Mouse (Mus musculus): ENCODE data around the gene Ppp2r3d.
A peak's percentile ranks its signal among the peaks of the same experiment; 100 is the strongest.
"Not testable (repeated sequence)": the region's sequence is repeated elsewhere in the genome, so short reads cannot be mapped to it uniquely, and the experiment has no call there.

The Ppp2r3d gene

DNA sequence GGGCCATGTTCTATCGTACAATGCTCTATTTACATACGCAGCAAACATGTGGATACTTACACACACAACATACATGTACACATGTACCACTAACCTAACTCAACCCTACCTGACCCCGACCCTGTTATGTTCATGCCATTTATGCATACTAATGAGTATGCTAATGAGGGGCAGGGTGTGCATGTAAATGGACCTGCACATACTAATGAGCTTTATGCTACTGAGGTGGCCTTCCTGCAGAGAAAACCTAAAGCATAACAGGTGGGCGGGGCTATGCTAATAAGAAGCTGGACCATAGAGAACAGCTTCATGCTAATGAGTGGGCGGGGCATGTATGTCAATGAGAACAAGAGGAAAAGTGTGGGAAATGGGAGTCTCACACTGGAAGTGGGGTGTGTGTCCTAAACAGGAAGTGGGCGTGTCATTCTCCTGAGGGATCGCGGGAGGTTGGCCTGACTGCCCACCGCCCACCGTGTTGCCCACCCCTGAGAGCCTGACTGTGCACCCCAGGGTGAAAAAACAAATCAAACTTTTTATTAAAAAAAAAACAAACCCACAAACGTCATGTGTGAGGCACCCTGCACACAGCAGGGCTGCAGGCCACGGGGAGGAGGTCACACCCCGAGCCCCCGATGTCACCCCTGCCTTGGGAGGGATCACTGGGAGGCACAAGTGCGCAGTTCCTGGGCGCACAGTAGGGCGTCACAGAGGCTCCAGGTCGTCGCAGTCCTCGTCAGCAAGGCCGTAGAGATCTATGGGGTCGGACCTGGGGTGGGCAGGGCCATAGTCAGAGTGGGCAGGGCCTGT, at the start of gene Ppp2r3d:
Ppp2r3d (minus strand) TSS at position 803 of the 807 bp plus-strand sequence.
- DNase-seq (ENCODE audit: extremely low spot score) = no peak

DNA sequence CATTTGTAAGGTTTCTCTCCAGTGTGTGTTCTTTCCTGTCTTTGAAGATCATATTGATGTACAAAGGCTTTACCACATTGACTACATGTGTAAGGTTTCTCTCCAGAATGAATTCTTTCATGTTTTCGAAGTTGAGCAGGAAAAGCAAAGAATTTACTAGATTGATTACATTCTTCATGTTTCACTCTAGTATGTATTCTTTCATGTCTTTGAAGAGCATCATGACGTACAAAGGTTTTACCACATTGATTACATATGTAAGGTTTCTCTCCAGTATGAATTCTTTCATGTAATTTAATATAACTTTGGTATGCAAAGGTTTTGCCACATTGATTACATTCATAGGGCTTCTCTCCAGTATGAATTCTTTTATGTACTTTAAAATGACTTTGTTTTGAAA, 17.0 kb upstream of the Ppp2r3d start, which contains the start of gene Gm21836:
Gm21836 (minus strand) TSS at position 101 of the 400 bp plus-strand sequence.
- DNase-seq (ENCODE audit: extremely low spot score) = not testable (repeated sequence)

DNA sequence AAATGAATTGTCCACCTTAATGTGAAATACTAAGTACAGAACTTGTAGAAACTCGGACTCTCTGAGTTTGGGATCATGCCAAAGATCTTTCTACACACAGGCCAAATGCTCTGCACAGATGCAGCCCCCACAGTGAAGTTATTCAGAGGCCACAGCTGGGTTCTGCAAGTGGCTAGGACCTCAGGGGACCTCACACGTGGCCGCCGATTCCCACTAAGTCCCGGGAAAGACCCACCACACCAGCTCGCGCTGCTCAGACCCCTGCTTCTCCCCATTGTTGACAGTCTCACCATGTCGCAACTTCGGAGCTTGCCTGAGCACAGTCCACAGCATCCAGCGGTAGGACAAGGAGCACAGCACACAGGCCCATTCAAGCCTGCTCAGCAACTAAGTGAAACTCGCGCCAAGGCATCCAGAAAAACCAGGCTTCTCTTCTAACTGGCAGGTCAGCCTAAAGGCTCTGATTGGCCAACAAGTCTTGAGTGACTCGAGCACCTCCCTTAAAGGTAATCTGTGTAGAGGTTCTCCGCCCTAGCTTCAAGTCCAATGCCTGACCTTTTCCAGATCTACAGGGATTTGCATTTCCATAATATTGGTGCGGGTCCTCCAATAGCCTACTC, 3.8 kb upstream of the Ppp2r3d start:
- DNase-seq (ENCODE audit: extremely low spot score) = not testable (repeated sequence)

DNA sequence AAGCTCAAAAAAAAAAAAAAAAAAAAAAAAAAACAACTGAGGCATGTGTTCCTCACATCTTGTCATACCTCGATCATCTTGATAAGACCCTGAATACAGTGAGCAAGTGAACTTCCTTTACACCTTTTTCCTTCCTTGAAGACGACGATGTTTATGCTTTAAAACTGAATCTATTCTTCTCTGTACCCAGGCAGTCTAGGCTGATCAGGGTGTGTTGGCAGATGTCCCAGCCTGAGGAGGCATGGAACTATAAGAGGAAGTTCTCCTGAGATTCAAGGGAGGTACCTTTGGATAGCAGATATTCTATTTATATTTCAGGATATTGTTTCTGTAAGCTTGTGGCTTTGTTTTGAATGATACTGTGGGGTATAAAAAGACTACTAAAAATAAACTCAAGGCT, 1.4 kb upstream of the Ppp2r3d start:
- DNase-seq (ENCODE audit: extremely low spot score) = no peak

DNA sequence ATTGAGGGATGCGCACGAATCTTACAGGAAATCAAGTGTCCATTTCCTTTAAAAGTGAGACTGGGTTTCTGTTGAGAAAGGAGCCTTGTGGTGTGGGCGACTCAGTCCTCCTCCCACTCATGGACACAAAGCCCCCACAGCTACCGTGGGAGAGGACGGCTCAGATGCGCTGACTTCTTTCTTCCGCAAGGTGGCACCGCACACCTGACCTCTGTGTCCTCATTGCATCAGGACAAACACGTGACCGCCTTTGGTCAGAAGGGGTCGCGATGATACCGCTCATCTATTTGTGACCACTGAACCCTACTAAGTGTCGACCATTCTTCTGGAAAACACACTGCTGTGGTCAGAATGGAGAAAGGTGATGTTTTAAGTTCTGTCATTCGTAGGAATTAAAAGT, 1.0 kb downstream of the Ppp2r3d start:
- no peak for DNase-seq (ENCODE audit: extremely low spot score)

DNA sequence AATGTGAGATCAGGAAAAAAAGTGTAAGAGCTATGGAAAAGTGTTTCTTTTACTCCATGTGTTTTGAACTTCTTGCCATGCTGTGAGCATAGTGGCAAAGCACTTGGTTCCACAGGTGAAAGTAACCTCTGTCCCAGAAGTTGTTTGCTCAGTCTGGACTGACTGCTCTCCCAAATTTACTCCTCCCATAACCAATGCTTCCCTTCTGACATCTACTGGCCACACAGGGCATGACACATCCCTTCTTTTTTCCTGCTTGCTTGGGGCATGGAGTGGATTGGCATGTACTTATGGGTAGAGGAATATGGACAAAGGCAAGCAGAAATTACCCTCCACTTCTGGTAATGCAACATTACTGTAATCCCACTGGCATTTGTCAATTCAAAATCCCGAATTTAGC, 20.1 kb downstream of the Ppp2r3d start:
- DNase-seq (ENCODE audit: extremely low spot score) = peak; percentile 53

DNA sequence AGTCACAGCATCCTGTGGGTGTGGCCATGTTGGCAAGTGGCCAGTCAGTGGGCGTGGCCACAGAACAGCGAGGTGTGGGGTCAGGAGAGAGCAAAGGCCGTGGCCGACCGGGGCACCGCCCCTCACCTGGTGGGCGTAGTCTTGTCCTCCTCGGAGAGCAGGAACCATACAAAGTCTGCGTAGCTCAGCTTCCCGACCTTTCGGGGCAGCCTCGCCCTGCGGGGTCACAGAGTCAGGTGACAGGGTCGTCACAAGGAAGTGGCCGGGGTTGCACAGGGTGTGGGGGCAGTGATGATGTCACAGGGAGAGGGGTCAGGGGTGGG, 34.2 kb downstream of the Ppp2r3d start:
- no peak for DNase-seq (ENCODE audit: extremely low spot score)

DNA sequence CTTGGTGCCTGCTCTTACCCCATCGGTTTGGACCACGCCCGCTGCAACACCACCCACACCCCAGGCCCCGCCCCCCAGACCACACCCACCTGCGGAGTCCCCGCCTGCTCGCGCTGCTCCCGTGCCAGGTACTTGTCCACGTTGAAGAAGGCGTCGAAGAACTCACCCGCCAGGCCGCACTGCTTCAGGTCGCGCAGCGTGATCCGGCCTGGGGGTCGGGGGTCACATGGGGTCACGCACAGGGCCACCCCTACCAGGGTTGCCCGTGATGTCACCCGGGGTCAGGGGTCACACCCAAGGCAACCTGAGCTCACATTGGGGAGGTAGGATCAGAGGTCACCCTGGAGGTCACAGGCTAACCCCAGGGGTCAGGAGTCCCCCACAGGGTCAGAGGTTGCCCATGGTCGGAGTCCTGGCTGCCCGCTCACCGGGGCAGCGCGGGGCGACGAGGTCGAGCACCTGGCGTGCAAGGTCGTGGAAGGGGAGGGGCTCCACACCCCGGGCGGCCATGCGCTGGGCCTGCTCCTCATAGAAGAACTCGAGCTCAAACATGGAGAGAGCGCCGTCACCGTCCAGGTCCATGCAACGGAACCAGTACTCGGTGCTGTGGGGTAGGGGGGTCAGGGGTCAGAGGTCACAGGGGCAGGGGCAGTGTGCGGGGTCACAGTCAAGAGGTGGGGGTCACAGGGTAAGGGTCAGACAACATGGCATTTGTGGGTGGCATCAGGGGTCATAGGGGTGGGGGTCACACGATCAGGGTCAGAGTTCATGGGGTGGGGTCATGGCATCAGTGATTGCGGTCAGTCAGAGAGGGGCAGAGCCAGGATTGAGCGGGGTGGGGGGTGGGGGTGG, 34.8 kb downstream of the Ppp2r3d start:
- DNase-seq (ENCODE audit: extremely low spot score) = peak; percentile 9

DNA sequence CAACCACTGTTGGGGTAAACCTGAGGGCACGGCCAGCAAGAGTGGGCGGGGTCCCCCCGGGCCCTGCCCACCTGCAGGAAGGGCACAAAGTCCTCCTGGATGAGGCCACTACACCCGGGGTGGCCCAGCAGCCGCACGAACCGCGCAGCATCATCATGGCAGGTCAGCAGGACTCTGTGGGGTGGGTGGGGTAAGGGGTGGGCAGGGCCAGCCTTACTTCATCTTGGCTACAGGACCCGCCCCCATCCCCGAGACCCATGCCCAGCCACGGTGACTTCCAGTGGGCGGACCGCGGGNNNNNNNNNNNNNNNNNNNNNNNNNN, 36.0 kb downstream of the Ppp2r3d start:
- peak; percentile 11 for DNase-seq (ENCODE audit: extremely low spot score)

DNA sequence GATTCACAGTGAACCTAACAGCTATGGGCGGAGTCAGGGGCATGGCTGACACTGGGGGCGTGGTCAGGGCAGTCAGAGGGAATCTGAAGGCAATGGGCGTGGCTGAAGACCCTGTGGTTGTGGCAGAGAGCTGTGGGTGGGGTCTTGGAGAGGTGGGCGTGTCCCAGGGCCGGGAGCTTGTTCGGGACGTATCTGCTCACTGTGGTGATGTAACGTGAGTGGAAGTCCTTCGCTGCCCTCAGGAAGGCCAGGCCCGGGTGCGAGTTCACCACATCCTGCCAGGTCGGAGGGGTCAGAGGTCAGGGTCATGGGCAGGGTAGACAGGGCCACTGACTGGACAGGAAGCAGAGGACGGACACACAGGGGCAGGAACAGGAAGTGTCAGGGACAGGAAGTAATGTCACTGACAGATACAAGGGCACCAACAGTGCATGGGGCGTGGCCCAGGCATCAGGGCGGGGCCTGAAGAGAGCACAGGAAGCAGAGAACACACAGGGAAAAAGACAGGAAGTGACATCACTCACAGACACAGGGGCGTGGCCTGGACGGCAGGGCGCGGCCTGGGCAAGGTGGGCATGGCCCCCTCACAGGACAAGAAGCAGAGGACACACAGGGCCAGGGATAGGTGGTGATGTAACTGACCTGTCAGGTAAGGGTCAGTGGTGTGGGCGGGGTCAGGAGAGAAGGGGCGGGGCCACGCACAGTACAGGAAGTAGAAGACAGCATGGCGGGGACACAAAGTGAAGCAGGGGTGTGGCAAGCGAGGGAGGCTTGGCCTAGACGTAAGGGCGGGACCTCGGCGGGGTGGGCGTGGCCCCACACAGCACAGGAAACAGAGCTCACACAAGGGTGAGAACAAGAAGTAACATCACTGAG, 36.6 kb downstream of the Ppp2r3d start:
- peak; percentile 17 for DNase-seq (ENCODE audit: extremely low spot score)

DNA sequence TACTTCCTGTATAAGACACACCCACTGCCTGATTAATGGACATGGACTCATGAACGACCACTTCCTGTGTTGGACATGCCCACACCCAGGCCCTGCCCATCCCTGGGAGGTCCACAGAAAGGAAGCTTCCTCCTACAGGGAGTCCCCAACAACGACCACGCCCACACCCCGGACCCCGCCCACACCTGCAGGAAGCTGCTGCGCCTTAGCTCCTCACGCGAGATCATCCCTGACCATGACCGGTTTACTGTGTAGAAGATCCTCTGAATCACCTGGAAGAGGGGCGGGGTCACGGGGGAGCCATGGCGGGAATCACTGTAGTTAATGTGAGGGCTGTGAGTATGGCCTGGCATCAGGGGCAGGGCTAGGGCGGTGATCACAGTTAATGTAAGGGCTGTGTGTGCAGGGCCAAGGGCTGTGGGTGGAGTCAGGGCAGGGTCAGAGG, 37.3 kb downstream of the Ppp2r3d start:
- DNase-seq (ENCODE audit: extremely low spot score) = peak; percentile 11

DNA sequence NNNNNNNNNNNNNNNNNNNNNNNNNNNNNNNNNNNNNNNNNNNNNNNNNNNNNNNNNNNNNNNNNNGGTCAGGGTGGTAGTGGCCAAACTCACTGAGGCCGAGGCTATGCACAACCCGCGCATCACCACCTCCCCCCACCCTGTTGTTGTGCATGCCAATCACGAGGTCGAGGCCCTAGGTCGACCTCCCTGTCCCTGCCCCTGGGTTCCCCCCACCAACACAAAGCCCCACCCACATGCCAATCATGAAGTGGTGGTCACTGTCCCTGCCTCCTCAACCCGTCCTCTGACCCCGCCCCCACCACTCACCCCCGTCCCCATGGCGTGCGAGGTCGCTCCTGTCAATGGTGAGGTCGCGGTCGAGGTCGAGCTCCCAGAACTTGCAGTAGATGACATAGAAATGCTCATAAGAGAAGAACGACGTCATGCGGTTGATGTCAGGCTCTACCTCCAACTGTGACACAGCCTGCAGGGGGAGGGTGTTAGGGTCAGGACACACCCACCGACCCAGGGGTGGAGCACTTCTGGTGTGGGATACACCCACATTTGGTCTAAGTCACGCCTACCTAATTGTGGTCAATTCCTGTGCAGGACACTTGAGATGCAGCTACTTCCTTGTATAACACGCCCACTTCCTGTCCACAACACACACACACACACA, 37.9 kb downstream of the Ppp2r3d start:
- peak; percentile 2 for DNase-seq (ENCODE audit: extremely low spot score)

DNA sequence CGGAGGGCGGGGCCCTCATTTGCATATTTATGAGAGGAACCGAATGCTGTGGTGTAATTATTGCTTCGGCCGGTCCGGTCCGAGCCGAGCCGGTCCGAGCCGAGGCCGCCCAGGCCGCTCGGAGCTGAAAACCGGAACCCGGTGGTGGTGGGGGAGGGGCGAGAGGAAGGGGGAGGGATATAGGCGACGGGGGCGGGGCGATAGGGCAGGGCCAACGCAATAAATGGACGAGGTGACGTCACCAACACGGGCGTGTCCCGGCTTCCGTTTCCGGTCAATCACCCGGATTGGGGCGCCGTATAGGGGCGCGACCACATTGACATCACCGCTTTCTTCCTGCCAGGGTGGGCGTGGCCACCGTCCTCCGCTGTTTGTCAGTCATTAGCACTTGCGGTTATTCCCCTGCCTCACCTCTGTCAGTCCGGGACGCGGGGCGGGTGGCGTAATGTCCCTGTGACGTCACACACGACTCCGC, 51.2 kb downstream of the Ppp2r3d start:
- peak; percentile 94 for DNase-seq (ENCODE audit: extremely low spot score)

DNA sequence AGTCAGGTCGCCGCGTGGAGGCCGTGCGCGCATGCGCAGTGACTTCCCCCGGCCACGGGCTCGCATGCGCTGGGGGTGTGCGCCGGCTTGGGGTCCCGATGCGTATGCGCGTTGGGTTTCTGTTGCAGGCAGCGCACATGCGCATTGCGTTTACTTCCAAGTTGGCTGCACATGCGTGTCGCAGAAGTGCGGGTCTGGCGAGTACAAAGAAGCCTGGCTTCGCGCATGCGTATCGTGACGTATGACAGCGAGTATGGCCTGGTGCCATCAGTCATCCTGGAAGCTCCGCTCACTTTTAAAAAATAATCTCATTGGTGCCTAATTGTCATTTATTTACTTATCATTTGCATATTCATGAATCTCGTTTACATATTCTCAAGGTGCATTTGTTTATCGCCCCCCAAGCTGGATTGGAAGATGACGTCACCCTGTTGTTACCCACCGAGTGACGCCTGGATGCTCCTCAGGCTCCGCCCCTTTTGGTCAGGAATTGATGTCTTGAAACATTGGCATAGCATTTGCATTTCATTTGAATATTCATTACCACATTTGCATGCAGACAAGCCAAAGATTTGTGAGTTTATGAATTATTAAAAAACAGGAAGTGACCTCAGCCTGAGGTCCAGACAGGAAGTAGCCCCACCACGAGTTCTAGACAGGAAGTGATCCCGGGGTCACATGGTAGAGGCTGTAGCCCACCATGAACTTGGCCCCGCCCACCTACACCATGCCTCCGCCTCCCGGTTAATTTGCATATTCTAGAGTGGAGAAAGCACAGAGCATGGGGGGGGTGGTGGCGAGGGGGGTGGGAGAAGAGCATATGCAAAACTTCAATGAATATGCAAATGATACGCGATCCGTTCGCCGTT, 51.9 kb downstream of the Ppp2r3d start:
- peak; percentile 96 for DNase-seq (ENCODE audit: extremely low spot score)

DNA sequence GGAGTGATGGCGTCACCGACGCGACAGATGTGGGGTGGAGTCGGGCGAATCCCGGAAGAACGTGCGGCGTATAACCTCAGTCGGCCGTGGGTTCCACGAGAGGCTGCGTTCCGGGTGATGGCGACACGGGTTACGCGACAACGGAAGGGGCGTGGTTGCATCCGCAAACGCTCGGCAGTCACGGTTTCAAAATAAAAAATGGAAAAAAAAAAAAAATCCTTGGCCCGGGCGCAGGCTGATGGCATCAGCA, 52.5 kb downstream of the Ppp2r3d start:
- no peak for DNase-seq (ENCODE audit: extremely low spot score)

DNA sequence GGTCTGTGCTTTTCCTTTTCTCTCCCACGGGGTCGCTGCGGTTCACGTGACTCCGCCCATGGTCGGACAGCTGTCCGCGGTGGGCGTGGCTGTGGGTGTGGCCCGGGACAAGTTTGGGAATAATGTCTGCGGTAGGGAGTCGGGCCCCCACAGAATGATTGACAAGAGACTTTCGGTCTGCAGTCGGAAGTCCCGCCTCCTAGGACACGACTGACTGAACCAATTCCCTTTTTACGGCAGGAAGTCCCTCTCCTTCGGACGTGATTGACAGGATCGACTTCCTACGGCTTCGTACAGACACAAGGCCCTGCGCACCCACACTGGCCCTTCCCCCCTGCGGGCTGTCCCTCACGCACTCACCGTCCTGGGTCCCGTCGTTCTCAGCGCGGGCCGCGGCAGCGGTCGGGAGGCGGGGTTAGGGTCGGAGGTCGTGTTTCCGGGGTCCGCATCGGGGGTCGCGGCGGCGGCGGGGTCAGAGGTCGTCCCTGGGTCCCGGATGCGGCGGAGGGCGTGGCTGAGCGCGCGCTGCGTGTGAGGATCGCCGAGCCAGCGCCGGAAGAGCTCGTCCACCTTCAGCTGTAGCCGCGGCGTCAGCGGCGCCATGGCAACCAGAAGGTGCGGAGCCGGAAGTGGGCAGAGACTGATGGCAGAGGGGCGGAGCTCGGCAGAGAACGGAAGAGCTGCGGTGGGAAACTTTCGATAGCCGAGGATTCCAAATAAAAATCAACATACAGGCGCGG, 53.0 kb downstream of the Ppp2r3d start:
- no peak for DNase-seq (ENCODE audit: extremely low spot score)

DNA sequence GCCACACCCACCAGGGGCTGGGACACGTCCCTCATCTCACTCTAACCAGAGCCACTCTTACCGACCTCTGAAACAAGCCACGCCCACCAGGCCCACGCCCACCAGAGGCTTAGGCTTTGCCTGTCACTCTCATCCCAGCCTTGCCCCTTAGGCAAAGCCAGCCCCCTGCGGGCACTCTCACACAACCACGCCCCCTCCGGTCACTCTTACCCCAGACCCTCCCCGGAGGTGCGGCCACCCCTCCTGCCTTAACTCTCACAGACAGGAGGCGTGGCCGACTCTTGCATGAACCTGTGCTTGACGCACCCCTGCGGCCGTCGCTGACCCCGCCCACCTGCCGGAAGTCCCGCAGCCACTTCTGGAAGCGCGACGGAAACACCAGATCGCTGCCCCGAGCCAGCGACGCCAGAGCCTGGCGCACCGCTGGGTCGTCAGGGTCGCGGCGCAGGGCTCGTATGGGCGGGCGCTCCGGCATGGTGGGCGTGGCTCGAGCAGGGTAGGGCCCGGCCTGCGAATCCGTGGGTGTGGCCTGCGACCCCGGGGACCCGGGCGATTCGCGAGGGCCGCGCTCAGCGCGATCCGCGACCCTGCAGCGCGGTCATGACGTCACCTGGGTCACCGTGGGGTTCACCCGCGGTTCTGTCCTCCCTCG, 53.7 kb downstream of the Ppp2r3d start:
- DNase-seq (ENCODE audit: extremely low spot score) = peak; percentile 95

DNA sequence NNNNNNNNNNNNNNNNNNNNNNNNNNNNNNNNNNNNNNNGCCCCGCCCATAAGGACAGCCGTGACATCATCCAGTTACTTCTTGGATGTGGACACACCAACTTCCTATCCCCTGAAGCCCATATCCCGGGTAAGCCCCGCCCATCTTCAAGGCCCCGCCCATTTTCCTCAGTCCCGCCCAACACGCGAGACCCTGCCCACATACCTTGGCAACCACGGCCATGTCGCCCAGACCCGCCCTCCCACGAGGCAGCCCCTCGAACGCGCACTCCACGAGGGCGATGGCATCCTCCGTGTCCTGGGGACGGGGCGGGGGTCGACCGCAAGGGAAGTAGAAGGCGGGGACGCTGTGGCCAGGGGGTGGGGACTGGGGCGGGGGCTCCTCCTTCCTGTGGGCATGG, 54.3 kb downstream of the Ppp2r3d start:
- no peak for DNase-seq (ENCODE audit: extremely low spot score)

DNA sequence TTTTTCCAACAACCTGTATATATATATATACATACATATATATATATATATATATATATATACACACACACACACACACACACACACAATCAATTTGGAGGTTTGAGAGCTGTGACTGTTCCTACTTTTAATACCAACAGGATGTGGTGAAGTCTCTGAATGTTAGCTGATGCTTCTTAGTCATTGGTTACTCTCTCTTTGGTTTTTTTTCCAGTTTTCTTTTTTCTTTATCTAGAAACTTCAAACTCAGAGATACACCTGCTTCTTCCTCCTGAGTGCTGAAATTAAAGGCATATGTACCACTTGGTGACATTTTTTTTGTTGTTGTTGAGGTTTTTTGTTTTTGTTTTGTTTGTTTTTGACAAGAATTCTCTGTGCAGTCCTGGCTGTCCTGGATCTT, 63.8 kb downstream of the Ppp2r3d start:
- DNase-seq (ENCODE audit: extremely low spot score) = no peak

All from embryo, embryonic 9.5 days (tissue).